Mouse (Mus musculus): ENCODE data around the gene Smdt1. TPM values are rescaled to one million over a fixed set of nuclear protein-coding genes. Genes with fewer than 3 reads are reported as not detected.
A peak's percentile ranks its signal among the peaks of the same experiment; 100 is the strongest.

Gene Smdt1
- 392 and 440 TPM in 2 replicates for polyA plus RNA-seq (2015; fragmentation: Nextera tagmentation; extraction: Ambion mirVana)

DNA sequence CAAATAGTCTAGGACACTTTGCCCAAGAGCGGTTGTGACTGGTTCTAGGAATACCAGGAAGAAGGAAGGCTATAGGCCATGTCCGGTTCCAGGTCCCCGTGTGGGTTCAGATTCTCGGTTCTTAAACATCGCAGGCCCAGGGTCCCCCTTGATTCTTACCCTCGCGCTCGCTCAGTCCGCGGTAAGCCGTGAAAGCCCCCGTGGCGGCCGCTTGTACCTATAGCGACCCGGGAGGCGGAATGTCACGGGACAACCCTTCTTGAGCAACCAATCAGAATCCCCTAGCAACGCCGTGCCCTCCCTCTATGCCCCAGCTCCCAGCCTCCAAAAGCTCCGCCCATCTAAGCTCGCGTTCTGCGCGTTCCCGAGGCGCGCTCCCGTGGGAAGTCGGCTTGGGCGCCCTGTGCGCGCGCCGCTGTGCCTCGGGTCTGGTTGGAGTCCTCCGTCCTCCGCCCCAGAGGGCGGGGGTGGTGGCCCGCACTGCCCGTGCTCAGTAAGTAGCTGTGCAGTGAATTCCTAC is at the start of gene Smdt1, which contains the start of the genes Naga and Pheta2:
Gene Smdt1, plus strand, starts transcription at position 367 of the 520 bp plus-strand sequence.
Gene Naga, minus strand, starts transcription at position 333 of the 520 bp plus-strand sequence.
Gene Pheta2, plus strand, starts transcription at position 350 of the 520 bp plus-strand sequence.
- Histone ChIP-seq H3K4me2 (peak within 1 kb of the TSS; percentile 67), H3K4me3 (replicated peaks) (peak within 1 kb of the TSS; percentile 59), H3K4me1 (peaks cover 37% of the 10 kb centered on the region), H3K36me3 (peaks cover 19% of the 10 kb centered on the region), H3K27me3 (replicated peaks) (peaks cover 14% of the 10 kb centered on the region), H3K9ac (replicated peaks) (peak within 1 kb of the TSS; percentile 58), H3K9me3 (replicated peaks) (no peaks in the 10 kb centered on the region), H3K27ac (replicated peaks) (peak within 1 kb of the TSS; percentile 63)
- peak; percentile 90 for ATAC-seq (ENCODE audit: low FRiP score)
- under 1% methylated on average over 41 of the region's 41 CpGs for WGBS

DNA sequence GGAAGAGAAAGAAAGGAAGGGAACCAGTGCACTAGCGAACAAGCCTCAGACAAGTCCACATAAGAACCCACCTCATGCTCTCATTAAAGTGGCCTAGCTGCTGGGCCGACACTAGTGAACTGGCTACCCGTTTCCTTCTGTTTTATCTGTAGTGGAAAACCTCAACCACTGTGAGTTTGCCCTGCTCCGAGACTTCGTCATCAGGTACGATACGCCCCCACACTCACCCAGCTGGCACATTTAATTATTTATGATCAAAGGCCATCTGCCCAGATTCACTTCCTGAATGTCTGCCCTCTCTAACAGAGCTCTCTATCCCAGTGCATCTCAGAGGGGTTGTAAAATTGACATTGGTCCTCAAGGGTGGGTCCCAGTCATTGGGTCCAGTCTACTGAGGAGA is 48.5 kb upstream of the Smdt1 start:
- WGBS, result 73% methylated on average over 7 of the region's 7 CpGs
- Histone ChIP-seq H3K27me3 (replicated peaks) (no peaks in the 10 kb centered on the region), H3K9me3 (replicated peaks) (no peaks in the 10 kb centered on the region), H3K9ac (replicated peaks) (no peak overlapping the region), H3K36me3 (peaks cover 63% of the 10 kb centered on the region), H3K4me3 (replicated peaks) (no peak overlapping the region), H3K4me1 (peaks cover 22% of the 10 kb centered on the region), H3K4me2 (no peak overlapping the region), H3K27ac (replicated peaks) (no peak overlapping the region)
- no peak for ATAC-seq (ENCODE audit: low FRiP score)

DNA sequence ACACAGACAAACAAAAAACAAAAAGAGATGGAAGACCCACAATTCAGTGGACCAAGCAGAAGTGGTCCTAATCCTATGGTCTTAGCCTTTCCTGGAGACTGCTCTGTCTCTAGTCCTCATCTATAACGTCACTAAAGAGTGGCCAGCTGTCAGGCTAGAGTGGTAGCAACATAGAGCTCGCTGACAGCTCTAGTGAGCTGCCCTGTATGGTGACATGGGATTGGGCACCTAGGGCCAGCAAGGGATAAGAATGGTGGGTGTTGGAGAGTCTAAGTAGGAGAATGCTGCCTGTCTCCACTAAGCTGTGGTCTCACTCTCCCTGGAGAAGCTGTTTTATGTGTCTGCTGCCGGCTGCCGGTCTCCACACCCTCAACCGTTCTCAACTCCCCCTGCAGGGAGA is 45.9 kb upstream of the Smdt1 start:
- Histone ChIP-seq H3K9me3 (replicated peaks) (no peaks in the 10 kb centered on the region), H3K36me3 (peaks cover 37% of the 10 kb centered on the region), H3K4me2 (peak overlapping the region; percentile 35), H3K4me1 (peaks cover 22% of the 10 kb centered on the region), H3K9ac (replicated peaks) (no peak overlapping the region), H3K4me3 (replicated peaks) (no peak overlapping the region), H3K27ac (replicated peaks) (peak overlapping the region; percentile 79), H3K27me3 (replicated peaks) (no peaks in the 10 kb centered on the region)
- ATAC-seq (ENCODE audit: low FRiP score), result no peak
- 9% methylated on average over 5 of the region's 5 CpGs for WGBS

GRCm38 (mm10) chr15:82293271-82293711 is 45.5 kb upstream of the Smdt1 start:
- Histone ChIP-seq H3K9ac (replicated peaks) (no peak overlapping the region), H3K4me3 (replicated peaks) (no peak overlapping the region), H3K27ac (replicated peaks) (peak overlapping the region; percentile 79), H3K36me3 (peaks cover 33% of the 10 kb centered on the region), H3K4me2 (peak overlapping the region; percentile 35), H3K4me1 (peaks cover 22% of the 10 kb centered on the region), H3K27me3 (replicated peaks) (no peaks in the 10 kb centered on the region), H3K9me3 (replicated peaks) (no peaks in the 10 kb centered on the region)
- 2% methylated on average over 7 of the region's 7 CpGs for WGBS
- peak; percentile 83 for ATAC-seq (ENCODE audit: low FRiP score)

- Histone ChIP-seq H3K9ac (replicated peaks) (no peak overlapping the region), H3K4me3 (replicated peaks) (no peak overlapping the region), H3K27ac (replicated peaks) (peak overlapping the region; percentile 79; the same call in 1 of the 2 replicates), H3K9me3 (replicated peaks) (no peaks in the 10 kb centered on the region), H3K4me2 (no peak overlapping the region), H3K27me3 (replicated peaks) (no peaks in the 10 kb centered on the region), H3K36me3 (peaks cover 25% of the 10 kb centered on the region), H3K4me1 (peaks cover 22% of the 10 kb centered on the region)
- 36% methylated on average over 8 of the region's 8 CpGs for WGBS
- peak; percentile 36; the same call in 1 of the 2 replicates for ATAC-seq (ENCODE audit: low FRiP score)
Observed at GRCm38 (mm10) chr15:82294059-82294458, 44.7 kb upstream of the Smdt1 start.

DNA sequence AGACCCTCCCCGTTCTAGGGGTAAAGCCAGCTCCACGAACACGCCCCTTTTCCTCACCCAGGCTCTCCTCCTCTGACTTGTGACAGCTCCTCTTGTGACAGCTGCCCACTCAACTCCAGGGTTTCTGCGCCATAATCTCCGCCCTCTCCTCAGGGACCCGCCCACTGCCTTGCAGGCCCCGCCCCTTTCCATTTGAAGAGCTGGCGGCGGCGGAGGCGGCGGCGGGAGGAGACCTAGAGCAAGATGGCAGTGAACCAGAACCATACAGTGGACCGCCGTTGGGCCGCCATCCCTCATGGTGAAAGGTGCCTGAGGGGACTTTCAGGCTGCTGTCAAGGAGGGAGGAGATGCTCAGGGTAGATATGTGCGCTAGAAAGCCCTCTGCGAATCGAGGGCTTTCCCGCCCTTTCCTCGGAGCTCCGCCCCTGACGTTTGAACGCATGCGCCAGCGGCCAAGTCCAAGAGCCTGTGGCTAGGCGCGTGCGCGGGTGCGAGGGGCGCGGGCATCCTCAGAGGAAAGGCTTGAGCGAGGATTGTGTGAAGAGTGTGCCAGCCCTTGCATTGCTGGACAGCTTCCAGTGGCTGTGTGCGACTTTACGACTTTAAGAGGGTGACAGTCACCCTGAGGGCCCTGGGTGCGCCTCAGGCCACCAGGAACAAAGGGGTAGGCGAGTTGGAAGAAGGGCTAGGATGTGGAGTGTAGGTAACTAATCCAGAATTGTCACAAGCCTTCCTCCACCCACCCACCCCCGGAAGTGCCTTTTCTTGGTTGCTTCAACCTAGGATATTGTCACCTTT is 39.8 kb upstream of the Smdt1 start, which contains the start of gene Wbp2nl:
Gene Wbp2nl, plus strand, starts transcription at position 191 of the 798 bp plus-strand sequence.
- H3K9ac ChIP-seq (replicated peaks), result no peak within 1 kb of the TSS
- peaks cover 8% of the 10 kb centered on the region for H3K4me1 ChIP-seq
- no peak within 1 kb of the TSS for H3K27ac ChIP-seq (replicated peaks)
- WGBS, result 63% methylated on average over 39 of the region's 39 CpGs
- H3K4me3 ChIP-seq (replicated peaks), result 0 out of 2 replicates have a peak within 1 kb of the TSS, but pooled peaks have one; percentile 6
- no peaks in the 10 kb centered on the region for H3K27me3 ChIP-seq (replicated peaks)
- peak within 1 kb of the TSS; percentile 38 for H3K4me2 ChIP-seq
- no peak for ATAC-seq (ENCODE audit: low FRiP score)
- no peaks in the 10 kb centered on the region for H3K9me3 ChIP-seq (replicated peaks)
- H3K36me3 ChIP-seq, result no peaks in the 10 kb centered on the region

DNA sequence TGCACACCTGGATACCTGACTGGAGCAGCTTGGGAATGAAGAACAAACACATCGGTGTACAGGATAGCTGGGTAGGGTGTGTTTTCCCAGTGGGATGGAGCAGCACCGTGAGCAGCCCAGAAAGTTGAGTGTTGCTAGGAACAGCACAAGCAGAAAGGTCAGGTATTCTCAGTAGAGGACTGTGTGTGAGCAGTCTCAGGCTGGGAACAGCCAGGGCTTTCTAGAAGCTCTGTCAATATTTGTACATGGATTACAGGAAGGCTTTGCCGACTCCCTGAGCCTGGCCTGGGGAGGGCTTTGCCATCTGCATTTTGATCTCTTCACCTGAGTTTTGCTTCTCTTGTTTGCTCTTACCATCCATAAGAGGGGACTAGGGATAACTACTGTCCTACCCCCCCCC is 31.7 kb upstream of the Smdt1 start:
- H3K27me3 ChIP-seq (replicated peaks), result no peaks in the 10 kb centered on the region
- H3K4me1 ChIP-seq, result no peaks in the 10 kb centered on the region
- no peak overlapping the region for H3K27ac ChIP-seq (replicated peaks)
- no peaks in the 10 kb centered on the region for H3K9me3 ChIP-seq (replicated peaks)
- WGBS, result 91% methylated on average over 3 of the region's 3 CpGs
- H3K9ac ChIP-seq (replicated peaks), result no peak overlapping the region
- no peak overlapping the region for H3K4me3 ChIP-seq (replicated peaks)
- no peaks in the 10 kb centered on the region for H3K36me3 ChIP-seq
- ATAC-seq (ENCODE audit: low FRiP score), result no peak
- H3K4me2 ChIP-seq, result no peak overlapping the region

- ATAC-seq (ENCODE audit: low FRiP score), result no peak
- WGBS, result 83% methylated on average over 3 of the region's 3 CpGs
- H3K27ac ChIP-seq (replicated peaks), result no peak overlapping the region
Observed at GRCm38 (mm10) chr15:82308416-82308815, 30.3 kb upstream of the Smdt1 start.

GRCm38 (mm10) chr15:82317839-82318238 is 20.9 kb upstream of the Smdt1 start:
- H3K4me2 ChIP-seq, result no peak overlapping the region
- no peak overlapping the region for H3K27ac ChIP-seq (replicated peaks)
- H3K9ac ChIP-seq (replicated peaks), result no peak overlapping the region
- no peaks in the 10 kb centered on the region for H3K36me3 ChIP-seq
- H3K4me3 ChIP-seq (replicated peaks), result no peak overlapping the region
- no peaks in the 10 kb centered on the region for H3K27me3 ChIP-seq (replicated peaks)
- no peaks in the 10 kb centered on the region for H3K4me1 ChIP-seq
- no peaks in the 10 kb centered on the region for H3K9me3 ChIP-seq (replicated peaks)
- WGBS, result 89% methylated on average over 6 of the region's 6 CpGs
- no peak for ATAC-seq (ENCODE audit: low FRiP score)

More at GRCm38 (mm10) chr15:82308416-82308815, 30.3 kb upstream of the Smdt1 start:
- H3K4me2 ChIP-seq, result no peak overlapping the region
- no peak overlapping the region for H3K9ac ChIP-seq (replicated peaks)
- H3K4me1 ChIP-seq, result no peaks in the 10 kb centered on the region
- H3K27me3 ChIP-seq (replicated peaks), result no peaks in the 10 kb centered on the region
- H3K9me3 ChIP-seq (replicated peaks), result no peaks in the 10 kb centered on the region
- no peak overlapping the region for H3K4me3 ChIP-seq (replicated peaks)
- H3K36me3 ChIP-seq, result no peaks in the 10 kb centered on the region

- no peaks in the 10 kb centered on the region for H3K27me3 ChIP-seq (replicated peaks)
- no peak for ATAC-seq (ENCODE audit: low FRiP score)
- 63% methylated on average over 1 of the region's 1 CpGs for WGBS
Observed at GRCm38 (mm10) chr15:82319613-82320012, 19.1 kb upstream of the Smdt1 start.

GRCm38 (mm10) chr15:82322195-82322594 is 16.6 kb upstream of the Smdt1 start:
- H3K4me1 ChIP-seq, result no peaks in the 10 kb centered on the region
- H3K9ac ChIP-seq (replicated peaks), result no peak overlapping the region
- 71% methylated on average over 8 of the region's 8 CpGs for WGBS

More at GRCm38 (mm10) chr15:82319613-82320012, 19.1 kb upstream of the Smdt1 start:
- no peak overlapping the region for H3K9ac ChIP-seq (replicated peaks)
- H3K4me3 ChIP-seq (replicated peaks), result no peak overlapping the region
- no peak overlapping the region for H3K27ac ChIP-seq (replicated peaks)
- no peaks in the 10 kb centered on the region for H3K4me1 ChIP-seq
- H3K36me3 ChIP-seq, result no peaks in the 10 kb centered on the region
- H3K4me2 ChIP-seq, result no peak overlapping the region
- H3K9me3 ChIP-seq (replicated peaks), result no peaks in the 10 kb centered on the region

More at GRCm38 (mm10) chr15:82322195-82322594, 16.6 kb upstream of the Smdt1 start:
- ATAC-seq (ENCODE audit: low FRiP score), result no peak
- Histone ChIP-seq H3K36me3 (no peaks in the 10 kb centered on the region), H3K27ac (replicated peaks) (no peak overlapping the region), H3K27me3 (replicated peaks) (no peaks in the 10 kb centered on the region), H3K9me3 (replicated peaks) (no peaks in the 10 kb centered on the region), H3K4me3 (replicated peaks) (no peak overlapping the region), H3K4me2 (no peak overlapping the region)
